Mouse (Mus musculus) forebrain, embryonic 10.5 days (tissue): ENCODE data around the gene Ascc3. TPM values are rescaled to one million over a fixed set of nuclear protein-coding genes. Genes with fewer than 3 reads are reported as not detected.

ENCODE experiments used
- DNase-seq: peaks from one replicate; pipeline ENCODE4 v3.0.0-alpha.2; 2017; ENCODE audit warnings: low spot score; ENCODE audit errors: extremely low spot score
- H3K27ac ChIP-seq: fragments of 300-500 bp; sonication (generic); 2 replicates; pipeline ENCODE4 v1.5.1; 2016; ENCODE audit warnings: mild to moderate bottlenecking
- H3K27me3 ChIP-seq: fragments of 300-500 bp; sonication (generic); 2 replicates; pipeline ENCODE4 v1.6.1; 2016; ENCODE audit warnings: mild to moderate bottlenecking; ENCODE audit not compliant: poor library complexity, severe bottlenecking
- H3K36me3 ChIP-seq: fragments of 300-500 bp; sonication (generic); replicated peaks from 2 replicates; pipeline ENCODE4 v1.6.1; 2016; ENCODE audit warnings: mild to moderate bottlenecking, moderate library complexity
- H3K4me1 ChIP-seq: fragments of 300-500 bp; sonication (generic); 2 replicates; pipeline ENCODE4 v1.6.1; 2016
- H3K4me3 ChIP-seq: fragments of 300-500 bp; sonication (generic); 2 replicates; pipeline ENCODE4 v1.5.1; 2016; ENCODE audit warnings: mild to moderate bottlenecking, moderate library complexity
- H3K9me3 ChIP-seq: fragments of 300-500 bp; sonication (generic); 2 replicates; pipeline ENCODE4 v1.6.1; 2016; ENCODE audit warnings: mild to moderate bottlenecking, moderate library complexity
- whole genome bisulfite sequencing: fragments of 180-500 bp; shearing (Covaris S2); methylation state at CpG from one replicate; pipeline ENCODE4 v1.1.7; 2016; 5-methylcytosine and 5-hydroxymethylcytosine counted together
- polyA plus RNA-seq: library from polyadenylated mRNA; unstranded; fragments of >200 nt; fragmentation: Nextera tagmentation; extraction: Ambion mirVana; gene quantifications from 2 replicates; pipeline ENCODE4 v1.2.1, GENCODE M21; 2016

Ascc3 gene
- 16.4 and 19.4 TPM in 2 replicates for polyA plus RNA-seq

- Histone ChIP-seq H3K27ac (peak within 1 kb of the TSS; percentile 94), H3K4me1 (peaks cover 4% of the 10 kb centered on the region), H3K36me3 (no peaks in the 10 kb centered on the region), H3K27me3 (no peaks in the 10 kb centered on the region), H3K9me3 (no peaks in the 10 kb centered on the region), H3K4me3 (peak within 1 kb of the TSS; percentile 83)
- DNase-seq, result peak; percentile 86
- under 1% methylated on average over 79 of the region's 79 CpGs for WGBS
Measured at GRCm38 (mm10) chr10:50592355-50593293, at the start of gene Ascc3. Gene Ascc3, plus strand, starts transcription at chr10:50592669.

GRCm38 (mm10) chr10:50584721-50585120 lies 7.7 kb upstream of the Ascc3 start:
- no peak for DNase-seq

GRCm38 (mm10) chr10:50586556-50586955 lies 5.9 kb upstream of the Ascc3 start:
- Histone ChIP-seq H3K4me1 (no peaks in the 10 kb centered on the region), H3K36me3 (no peaks in the 10 kb centered on the region), H3K27ac (no peak overlapping the region), H3K4me3 (no peak overlapping the region), H3K27me3 (no peaks in the 10 kb centered on the region), H3K9me3 (no peaks in the 10 kb centered on the region)
- WGBS, result 94% methylated on average over 1 of the region's 1 CpGs
- no peak for DNase-seq

More at GRCm38 (mm10) chr10:50584721-50585120, 7.7 kb upstream of the Ascc3 start:
- Histone ChIP-seq H3K36me3 (no peaks in the 10 kb centered on the region), H3K4me3 (no peak overlapping the region), H3K27ac (no peak overlapping the region), H3K27me3 (no peaks in the 10 kb centered on the region), H3K9me3 (no peaks in the 10 kb centered on the region), H3K4me1 (no peaks in the 10 kb centered on the region)
- WGBS, result 94% methylated on average over 1 of the region's 1 CpGs

- H3K9me3 ChIP-seq, result no peaks in the 10 kb centered on the region
- no peaks in the 10 kb centered on the region for H3K36me3 ChIP-seq
- H3K27ac ChIP-seq, result 0 out of 2 replicates have a peak overlapping the region, but pooled peaks have one; percentile 94
- 80% methylated on average over 12 of the region's 12 CpGs for WGBS
- no peaks in the 10 kb centered on the region for H3K27me3 ChIP-seq
- peak overlapping the region; percentile 83 for H3K4me3 ChIP-seq
- no peak for DNase-seq
- H3K4me1 ChIP-seq, result peaks cover 4% of the 10 kb centered on the region
Measured at GRCm38 (mm10) chr10:50593371-50593770, 902 bp downstream of the Ascc3 start.

- peaks cover 3% of the 10 kb centered on the region; the same call in 1 of the 2 replicates for H3K36me3 ChIP-seq
- H3K27ac ChIP-seq, result no peak overlapping the region
- no peak for DNase-seq
- H3K4me3 ChIP-seq, result no peak overlapping the region
- H3K27me3 ChIP-seq, result no peaks in the 10 kb centered on the region
- no peaks in the 10 kb centered on the region for H3K9me3 ChIP-seq
- H3K4me1 ChIP-seq, result peaks cover 4% of the 10 kb centered on the region
Measured at GRCm38 (mm10) chr10:50595340-50595739, 2.9 kb downstream of the Ascc3 start.

GRCm38 (mm10) chr10:50604919-50605318 lies 12.4 kb downstream of the Ascc3 start:
- 95% methylated on average over 5 of the region's 5 CpGs for WGBS
- no peaks in the 10 kb centered on the region for H3K9me3 ChIP-seq
- H3K27me3 ChIP-seq, result no peaks in the 10 kb centered on the region
- no peak for DNase-seq
- H3K4me3 ChIP-seq, result no peak overlapping the region
- no peak overlapping the region for H3K27ac ChIP-seq
- no peaks in the 10 kb centered on the region for H3K4me1 ChIP-seq
- H3K36me3 ChIP-seq, result peaks cover 7% of the 10 kb centered on the region; the same call in 1 of the 2 replicates

GRCm38 (mm10) chr10:50613840-50614239 lies 21.4 kb downstream of the Ascc3 start:
- Histone ChIP-seq H3K36me3 (peaks cover 11% of the 10 kb centered on the region), H3K4me3 (no peak overlapping the region), H3K9me3 (no peaks in the 10 kb centered on the region), H3K27me3 (no peaks in the 10 kb centered on the region), H3K27ac (no peak overlapping the region), H3K4me1 (no peaks in the 10 kb centered on the region)
- 94% methylated on average over 9 of the region's 9 CpGs for WGBS
- no peak for DNase-seq

- H3K27ac ChIP-seq, result no peak overlapping the region
- no peaks in the 10 kb centered on the region for H3K27me3 ChIP-seq
- DNase-seq, result no peak
- H3K4me3 ChIP-seq, result no peak overlapping the region
- 83% methylated on average over 1 of the region's 1 CpGs for WGBS
- H3K9me3 ChIP-seq, result peaks cover 5% of the 10 kb centered on the region; the same call in 1 of the 2 replicates
- H3K4me1 ChIP-seq, result no peaks in the 10 kb centered on the region
- peaks cover 25% of the 10 kb centered on the region for H3K36me3 ChIP-seq
Measured at GRCm38 (mm10) chr10:50625874-50626273, 33.4 kb downstream of the Ascc3 start.

GRCm38 (mm10) chr10:50639607-50640006 lies 47.1 kb downstream of the Ascc3 start:
- Histone ChIP-seq H3K36me3 (peaks cover 9% of the 10 kb centered on the region), H3K27ac (no peak overlapping the region), H3K4me1 (no peaks in the 10 kb centered on the region), H3K4me3 (no peak overlapping the region), H3K27me3 (no peaks in the 10 kb centered on the region), H3K9me3 (no peaks in the 10 kb centered on the region)
- no peak for DNase-seq
- WGBS, result 75% methylated on average over 1 of the region's 1 CpGs

GRCm38 (mm10) chr10:50650612-50651011 lies 58.1 kb downstream of the Ascc3 start:
- Histone ChIP-seq H3K27me3 (no peaks in the 10 kb centered on the region), H3K36me3 (peaks cover 22% of the 10 kb centered on the region), H3K27ac (no peak overlapping the region), H3K9me3 (no peaks in the 10 kb centered on the region), H3K4me3 (no peak overlapping the region), H3K4me1 (no peaks in the 10 kb centered on the region)
- WGBS, result 93% methylated on average over 8 of the region's 8 CpGs
- DNase-seq, result no peak

- no peak for DNase-seq
- WGBS, result 96% methylated on average over 3 of the region's 3 CpGs
- Histone ChIP-seq H3K36me3 (peaks cover 20% of the 10 kb centered on the region), H3K4me1 (no peaks in the 10 kb centered on the region), H3K27me3 (no peaks in the 10 kb centered on the region), H3K9me3 (no peaks in the 10 kb centered on the region), H3K27ac (no peak overlapping the region), H3K4me3 (no peak overlapping the region)
Measured at GRCm38 (mm10) chr10:50653551-50653950, 61.1 kb downstream of the Ascc3 start.

GRCm38 (mm10) chr10:50657352-50657751 lies 64.9 kb downstream of the Ascc3 start:
- DNase-seq, result no peak
- H3K4me1 ChIP-seq, result no peaks in the 10 kb centered on the region
- H3K27ac ChIP-seq, result no peak overlapping the region
- 68% methylated on average over 1 of the region's 1 CpGs for WGBS
- H3K27me3 ChIP-seq, result no peaks in the 10 kb centered on the region
- no peak overlapping the region for H3K4me3 ChIP-seq
- H3K9me3 ChIP-seq, result no peaks in the 10 kb centered on the region
- H3K36me3 ChIP-seq, result peaks cover 13% of the 10 kb centered on the region

GRCm38 (mm10) chr10:50671517-50671916 lies 79.0 kb downstream of the Ascc3 start:
- DNase-seq, result no peak
- H3K27ac ChIP-seq, result no peak overlapping the region
- WGBS, result 47% methylated on average over 5 of the region's 5 CpGs
- peaks cover 6% of the 10 kb centered on the region; the same call in 1 of the 2 replicates for H3K4me1 ChIP-seq
- no peak overlapping the region for H3K4me3 ChIP-seq
- no peaks in the 10 kb centered on the region for H3K27me3 ChIP-seq
- H3K36me3 ChIP-seq, result peaks cover 4% of the 10 kb centered on the region; the same call in 1 of the 2 replicates
- H3K9me3 ChIP-seq, result no peaks in the 10 kb centered on the region
